Mouse (Mus musculus): Measurements from ENCODE around the gene Clasp2. TPM values are rescaled to one million over a fixed set of nuclear protein-coding genes. Genes with fewer than 3 reads are reported as not detected.

Gene Clasp2
- total and polyA plus RNA-seq, 3 experiments, result 28.7 to 209 (median 30.8) TPM

GRCm38 (mm10) chr9:113935638-113936037 is 194.4 kb downstream of the Clasp2 start:
- Histone ChIP-seq H3K4me3 (ENCODE audit: control insufficient read depth in 1 of 2, insufficient read depth in 1 of 2, low read depth in 2 of 2, low read length in 2 of 2) (no peak overlapping the region), H3K27me3 (ENCODE audit: control insufficient read depth in 1 of 2, insufficient read depth in 2 of 2, low read length in 2 of 2) (no peaks in the 10 kb centered on the region), H3K79me2 (ENCODE audit: control insufficient read depth, insufficient read depth, low read length, poor library complexity) (peaks cover 80% of the 10 kb centered on the region), H3K9me3 (replicated peaks; ENCODE audit: insufficient read depth, low read length) (no peaks in the 10 kb centered on the region), H3K36me3 (ENCODE audit: control insufficient read depth in 1 of 2, insufficient read depth in 2 of 2, low read length in 2 of 2) (peaks cover 4 to 52% of the 10 kb centered on the region in 2 experiments), H3K27ac (ENCODE audit: control insufficient read depth, low read depth, low read length) (0 out of 2 replicates have a peak overlapping the region, but pooled peaks have one; percentile 24), H3K9ac (ENCODE audit: control insufficient read depth, low read depth, low read length, poor library complexity, severe bottlenecking) (no peak overlapping the region), H3K4me1 (ENCODE audit: control insufficient read depth in 1 of 2, insufficient read depth in 2 of 2, low read length in 2 of 2) (peaks cover 25 to 38% of the 10 kb centered on the region in 2 experiments)
- peak; percentile 53 for DNase-seq (ENCODE audit: low read depth, low spot score)
- no peak for TF ChIP-seq JUND (IDR thresholded peaks at IDR 0.05; ENCODE audit: low read depth, low read length)
- peak; percentile 35; the same call in 1 of the 2 replicates for TF ChIP-seq ETS1 (IDR thresholded peaks at IDR 0.05; ENCODE audit: low read depth, low read length)
- TF ChIP-seq KAT2A (conservative IDR thresholded peaks at IDR 0.05; ENCODE audit: low read depth, low read length), result no peak
- no peak for TF ChIP-seq ELF1 (IDR thresholded peaks at IDR 0.05; ENCODE audit: low read depth, low read length)
- no peak for TF ChIP-seq MEF2A (IDR thresholded peaks at IDR 0.05; ENCODE audit: extremely low read depth, insufficient replicate concordance, low read depth, low read length, poor library complexity, severe bottlenecking)
- no peak for TF ChIP-seq MYC (IDR thresholded peaks at IDR 0.05; ENCODE audit: low read depth, low read length)
- TF ChIP-seq SIN3A (IDR thresholded peaks at IDR 0.05; ENCODE audit: low read length), result peak; percentile 45; the same call in 1 of the 2 replicates
- peak; percentile 87 for TF ChIP-seq RCOR1 (IDR thresholded peaks at IDR 0.05; ENCODE audit: low read depth, low read length)
- TF ChIP-seq HCFC1 (IDR thresholded peaks at IDR 0.05; ENCODE audit: low read depth, low read length), result no peak
- TF ChIP-seq POLR2AphosphoS2 (IDR thresholded peaks at IDR 0.05; ENCODE audit: low read length), result no peak
- peak; percentile 55 for TF ChIP-seq GATA1 (IDR thresholded peaks at IDR 0.05; ENCODE audit: low read depth, low read length)
- TF ChIP-seq TCF12 (IDR thresholded peaks at IDR 0.05; ENCODE audit: low read depth, low read length), result peak; percentile 71
- TF ChIP-seq MAX (IDR thresholded peaks at IDR 0.05; ENCODE audit: low read length), result no peak
- no peak for TF ChIP-seq USF1 (IDR thresholded peaks at IDR 0.05; ENCODE audit: low read depth, low read length)
- TF ChIP-seq TBP (IDR thresholded peaks at IDR 0.05; ENCODE audit: low read depth, low read length), result no peak
- no peak for TF ChIP-seq NELFE (IDR thresholded peaks at IDR 0.05; ENCODE audit: low read depth, low read length)
- TF ChIP-seq GABPA (IDR thresholded peaks at IDR 0.05; ENCODE audit: low read depth, low read length), result no peak
- no peak for TF ChIP-seq ZMIZ1 (IDR thresholded peaks at IDR 0.05; ENCODE audit: low read depth, low read length)
- peak; percentile 42 to 55; a peak in 2 of 4 replicates for TF ChIP-seq EP300 (IDR thresholded peaks at IDR 0.05; ENCODE audit: low read depth in 1 of 2, low read length in 2 of 2)
- TF ChIP-seq USF2 (IDR thresholded peaks at IDR 0.05; ENCODE audit: borderline replicate concordance in 1 of 2, insufficient read depth in 1 of 2, low read depth in 1 of 2, low read length in 2 of 2), result no peak
- TF ChIP-seq SMC3 (IDR thresholded peaks at IDR 0.05; ENCODE audit: low read depth, low read length), result no peak
- no peak for TF ChIP-seq MAZ (IDR thresholded peaks at IDR 0.05; ENCODE audit: low read depth, low read length)
- TF ChIP-seq MXI1 (IDR thresholded peaks at IDR 0.05; ENCODE audit: low read depth, low read length), result no peak; the same call in 1 of the 2 replicates
- no peak for TF ChIP-seq E2F4 (IDR thresholded peaks at IDR 0.05; ENCODE audit: borderline replicate concordance, low read depth, low read length)
- TF ChIP-seq POLR2AphosphoS5 (IDR thresholded peaks at IDR 0.05; ENCODE audit: borderline replicate concordance, low read depth, low read length), result no peak
- no peak for TF ChIP-seq BHLHE40 (IDR thresholded peaks at IDR 0.05; ENCODE audit: borderline replicate concordance, low read depth, low read length)
- TF ChIP-seq MYB (IDR thresholded peaks at IDR 0.05; ENCODE audit: low read depth, low read length), result no peak
- TF ChIP-seq ZNF384 (IDR thresholded peaks at IDR 0.05; ENCODE audit: low read depth, low read length), result no peak
- no peak for TF ChIP-seq ZC3H11A (IDR thresholded peaks at IDR 0.05; ENCODE audit: low read depth, low read length)
- no peak for TF ChIP-seq RAD21 (IDR thresholded peaks at IDR 0.05; ENCODE audit: low read depth, low read length)
- TF ChIP-seq ZKSCAN1 (IDR thresholded peaks at IDR 0.05; ENCODE audit: low read depth, low read length), result no peak
- TF ChIP-seq TAL1 (IDR thresholded peaks at IDR 0.05; ENCODE audit: low read length), result peak; percentile 51
- TF ChIP-seq CHD1 (IDR thresholded peaks at IDR 0.05; ENCODE audit: low read depth, low read length), result no peak
- TF ChIP-seq CHD2 (IDR thresholded peaks at IDR 0.05; ENCODE audit: low read length), result no peak
- no peak for TF ChIP-seq UBTF (IDR thresholded peaks at IDR 0.05; ENCODE audit: borderline replicate concordance, insufficient read depth, low read depth, low read length)
- TF ChIP-seq CTCF (IDR thresholded peaks at IDR 0.05 in 2 of 3, conservative IDR thresholded peaks at IDR 0.05 in 1 of 3; ENCODE audit: control insufficient read depth in 1 of 3, insufficient read depth in 1 of 3, low read depth in 2 of 3, low read length in 3 of 3, poor library complexity in 1 of 3, severe bottlenecking in 1 of 3), result no peak
- no peak for TF ChIP-seq MAFK (IDR thresholded peaks at IDR 0.05; ENCODE audit: borderline replicate concordance, low read depth, low read length)
- no peak for TF ChIP-seq POLR2A (IDR thresholded peaks at IDR 0.05; ENCODE audit: control insufficient read depth in 1 of 2, insufficient read depth in 1 of 2, low read depth in 1 of 2, low read length in 2 of 2, poor library complexity in 1 of 2)

All from MEL (cell line).